Mouse (Mus musculus): Measurements from ENCODE around the gene Rcl1. TPM values are rescaled to one million over a fixed set of nuclear protein-coding genes. Genes with fewer than 3 reads are reported as not detected.

Gene Rcl1
- polyA plus RNA-seq, 1 experiment from 2014 or later: 54.7 TPM

- Histone ChIP-seq H3K9me3 (no peaks in the 10 kb centered on the region), H3K4me2 (replicated peaks) (no peak overlapping the region), H3K36me3 (no peaks in the 10 kb centered on the region), H3K9ac (no peak overlapping the region), H3K27ac (no peak overlapping the region), H3K4me3 (no peak overlapping the region), H3K27me3 (no peaks in the 10 kb centered on the region), H3K4me1 (no peaks in the 10 kb centered on the region)
- no peak for ATAC-seq (ENCODE audit: low FRiP score, low read depth)
- 92% methylated on average over 5 of the region's 5 CpGs for WGBS
Observed at GRCm38 (mm10) chr19:29157678-29158466, 56.7 kb downstream of the Rcl1 start.

GRCm38 (mm10) chr19:29158486-29158885 is 57.3 kb downstream of the Rcl1 start:
- H3K4me2 ChIP-seq (replicated peaks): no peak overlapping the region
- no peak for ATAC-seq (ENCODE audit: low FRiP score, low read depth)
- 87% methylated on average over 3 of the region's 3 CpGs for WGBS

GRCm38 (mm10) chr19:29163817-29164527 is 62.8 kb downstream of the Rcl1 start:
- Histone ChIP-seq H3K36me3 (no peaks in the 10 kb centered on the region), H3K4me1 (no peaks in the 10 kb centered on the region), H3K9me3 (no peaks in the 10 kb centered on the region), H3K4me2 (replicated peaks) (no peak overlapping the region), H3K4me3 (no peak overlapping the region), H3K27ac (no peak overlapping the region), H3K27me3 (no peaks in the 10 kb centered on the region), H3K9ac (no peak overlapping the region)
- WGBS: 89% methylated on average over 4 of the region's 4 CpGs
- no peak for ATAC-seq (ENCODE audit: low FRiP score, low read depth)

More at GRCm38 (mm10) chr19:29158486-29158885, 57.3 kb downstream of the Rcl1 start:
- Histone ChIP-seq H3K27me3 (no peaks in the 10 kb centered on the region), H3K9ac (no peak overlapping the region), H3K36me3 (no peaks in the 10 kb centered on the region), H3K9me3 (no peaks in the 10 kb centered on the region), H3K27ac (no peak overlapping the region), H3K4me1 (no peaks in the 10 kb centered on the region), H3K4me3 (no peak overlapping the region)

- Histone ChIP-seq H3K36me3 (no peaks in the 10 kb centered on the region), H3K4me2 (replicated peaks) (no peak overlapping the region), H3K27me3 (no peaks in the 10 kb centered on the region), H3K9ac (no peak overlapping the region), H3K9me3 (no peaks in the 10 kb centered on the region), H3K4me1 (no peaks in the 10 kb centered on the region), H3K27ac (no peak overlapping the region), H3K4me3 (no peak overlapping the region)
- WGBS: 89% methylated on average over 7 of the region's 7 CpGs
- ATAC-seq (ENCODE audit: low FRiP score, low read depth): no peak
Observed at GRCm38 (mm10) chr19:29164528-29165166, 63.5 kb downstream of the Rcl1 start.

- WGBS: 83% methylated on average over 6 of the region's 6 CpGs
- Histone ChIP-seq H3K27me3 (no peaks in the 10 kb centered on the region), H3K27ac (no peak overlapping the region), H3K4me1 (no peaks in the 10 kb centered on the region), H3K36me3 (no peaks in the 10 kb centered on the region), H3K4me3 (no peak overlapping the region), H3K4me2 (replicated peaks) (no peak overlapping the region), H3K9ac (no peak overlapping the region), H3K9me3 (no peaks in the 10 kb centered on the region)
- no peak for ATAC-seq (ENCODE audit: low FRiP score, low read depth)
Observed at GRCm38 (mm10) chr19:29167938-29168337, 66.8 kb downstream of the Rcl1 start.

- Histone ChIP-seq H3K4me3 (no peak overlapping the region), H3K36me3 (no peaks in the 10 kb centered on the region), H3K9me3 (no peaks in the 10 kb centered on the region; the same call in 1 of the 2 replicates), H3K9ac (no peak overlapping the region), H3K27ac (no peak overlapping the region), H3K27me3 (no peaks in the 10 kb centered on the region), H3K4me2 (replicated peaks) (no peak overlapping the region), H3K4me1 (0 out of 2 replicates have a peak, but pooled peaks cover 3% of the 10 kb centered on the region)
- no peak for ATAC-seq (ENCODE audit: low FRiP score, low read depth)
- WGBS: 88% methylated on average over 4 of the region's 4 CpGs
Observed at GRCm38 (mm10) chr19:29180336-29180735, 79.2 kb downstream of the Rcl1 start.

- H3K9me3 ChIP-seq: no peaks in the 10 kb centered on the region; the same call in 1 of the 2 replicates
- ATAC-seq (ENCODE audit: low FRiP score, low read depth): no peak
- H3K36me3 ChIP-seq: no peaks in the 10 kb centered on the region
- no peak overlapping the region for H3K4me3 ChIP-seq
- H3K9ac ChIP-seq: no peak overlapping the region
- 0 out of 2 replicates have a peak, but pooled peaks cover 6% of the 10 kb centered on the region for H3K4me1 ChIP-seq
- H3K27ac ChIP-seq: no peak overlapping the region
- H3K27me3 ChIP-seq: peaks cover 4% of the 10 kb centered on the region; the same call in 1 of the 2 replicates
- no peak overlapping the region for H3K4me2 ChIP-seq (replicated peaks)
- 69% methylated on average over 5 of the region's 5 CpGs for WGBS
Observed at GRCm38 (mm10) chr19:29182166-29182565, 81.0 kb downstream of the Rcl1 start.

GRCm38 (mm10) chr19:29185122-29185521 is 83.9 kb downstream of the Rcl1 start:
- Histone ChIP-seq H3K4me2 (replicated peaks) (peak overlapping the region; percentile 11; the same call in 1 of the 2 replicates), H3K27ac (no peak overlapping the region), H3K9me3 (no peaks in the 10 kb centered on the region), H3K4me3 (no peak overlapping the region), H3K4me1 (0 out of 2 replicates have a peak, but pooled peaks cover 6% of the 10 kb centered on the region), H3K9ac (no peak overlapping the region), H3K36me3 (no peaks in the 10 kb centered on the region), H3K27me3 (peaks cover 4% of the 10 kb centered on the region; the same call in 1 of the 2 replicates)
- ATAC-seq (ENCODE audit: low FRiP score, low read depth): no peak
- 41% methylated on average over 7 of the region's 7 CpGs for WGBS

- 50% methylated on average over 9 of the region's 9 CpGs for WGBS
- no peak overlapping the region for H3K27ac ChIP-seq
- no peaks in the 10 kb centered on the region for H3K9me3 ChIP-seq
- H3K4me2 ChIP-seq (replicated peaks): peak overlapping the region; percentile 11; the same call in 1 of the 2 replicates
- H3K9ac ChIP-seq: no peak overlapping the region
- ATAC-seq (ENCODE audit: low FRiP score, low read depth): no peak
- H3K4me1 ChIP-seq: 0 out of 2 replicates have a peak, but pooled peaks cover 6% of the 10 kb centered on the region
- H3K27me3 ChIP-seq: peaks cover 4% of the 10 kb centered on the region; the same call in 1 of the 2 replicates
- H3K36me3 ChIP-seq: no peaks in the 10 kb centered on the region
- no peak overlapping the region for H3K4me3 ChIP-seq
Observed at GRCm38 (mm10) chr19:29185552-29186232, 84.5 kb downstream of the Rcl1 start.

GRCm38 (mm10) chr19:29188879-29189278 is 87.7 kb downstream of the Rcl1 start:
- 90% methylated on average over 2 of the region's 2 CpGs for WGBS
- no peak for ATAC-seq (ENCODE audit: low FRiP score, low read depth)
- H3K4me3 ChIP-seq: no peak overlapping the region
- no peaks in the 10 kb centered on the region for H3K9me3 ChIP-seq
- no peak overlapping the region for H3K9ac ChIP-seq
- 0 out of 2 replicates have a peak, but pooled peaks cover 6% of the 10 kb centered on the region for H3K4me1 ChIP-seq
- no peaks in the 10 kb centered on the region for H3K36me3 ChIP-seq
- H3K27me3 ChIP-seq: peaks cover 4% of the 10 kb centered on the region; the same call in 1 of the 2 replicates
- H3K4me2 ChIP-seq (replicated peaks): no peak overlapping the region
- no peak overlapping the region for H3K27ac ChIP-seq
